Mouse (Mus musculus): ENCODE data around the gene Pramel5. TPM values are rescaled to one million over a fixed set of nuclear protein-coding genes. Genes with fewer than 3 reads are reported as not detected.
"Not testable (repeated sequence)": the region's sequence is repeated elsewhere in the genome, so short reads cannot be mapped to it uniquely, and the experiment has no call there.

Gene Pramel5
- not detected in 2 replicates for polyA plus RNA-seq (2015; fragmentation: Nextera tagmentation; extraction: Ambion mirVana)

DNA sequence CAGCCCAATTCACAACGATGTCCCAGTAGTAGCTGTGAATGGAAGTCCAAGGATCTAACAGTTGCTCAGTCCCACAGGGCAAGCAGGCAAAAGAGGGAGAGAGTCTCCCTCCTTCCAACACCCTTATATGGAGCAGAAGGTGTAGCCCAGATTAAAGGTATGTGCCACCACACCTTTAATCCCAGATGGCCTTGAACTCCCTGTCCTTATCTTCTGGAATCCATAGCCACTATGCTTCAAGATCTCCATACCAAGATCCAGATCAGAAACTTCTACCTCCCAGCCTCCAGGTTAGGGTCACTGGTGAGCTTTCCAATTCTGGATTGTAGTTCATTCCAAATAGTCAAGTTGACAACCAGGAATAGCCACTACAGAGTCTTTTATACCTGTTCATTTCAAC lies at the start of gene Pramel5:
Gene Pramel5, minus strand, starts transcription at position 101 of the 400 bp plus-strand sequence.
- ATAC-seq; H3K9ac ChIP-seq (ENCODE audit: low read depth, low read length); H3K27me3 ChIP-seq (replicated peaks; ENCODE audit: control insufficient read depth, insufficient read depth, low read length); H3K36me3 ChIP-seq (ENCODE audit: control insufficient read depth, insufficient read depth); H3K27ac ChIP-seq (ENCODE audit: low read depth, low read length); H3K4me2 ChIP-seq (replicated peaks; ENCODE audit: low read depth); H3K4me3 ChIP-seq (ENCODE audit: low read depth, low read length); H3K4me1 ChIP-seq (replicated peaks; ENCODE audit: control insufficient read depth, insufficient read depth, low read length); H3K9me3 ChIP-seq (ENCODE audit: control insufficient read depth): not testable (repeated sequence)
- WGBS, result 82% methylated on average over 1 of the region's 1 CpGs

DNA sequence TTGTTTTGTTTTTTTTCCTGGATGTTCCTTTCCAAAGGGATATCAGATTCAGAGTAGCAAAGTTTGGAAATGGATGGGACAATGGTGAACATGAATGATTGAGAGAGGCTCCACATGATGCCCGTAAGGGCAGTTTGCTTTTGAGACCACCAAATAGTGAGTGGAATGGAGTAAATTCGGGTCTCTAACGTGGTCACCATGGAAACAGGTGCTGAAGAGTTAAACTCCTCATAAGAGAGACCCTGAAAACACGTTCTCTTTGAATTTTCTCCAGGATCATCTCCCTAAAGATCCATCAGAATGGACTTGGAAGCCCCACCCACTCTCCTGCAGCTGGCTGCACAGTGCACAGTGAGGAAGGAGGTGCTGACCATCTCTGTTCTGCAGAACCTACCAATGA lies 49.7 kb upstream of the Pramel5 start, which contains the start of gene Gm13128:
Gene Gm13128, plus strand, starts transcription at position 301 of the 400 bp plus-strand sequence.
- H3K4me1 ChIP-seq (replicated peaks; ENCODE audit: control insufficient read depth, insufficient read depth, low read length); H3K36me3 ChIP-seq (ENCODE audit: control insufficient read depth, insufficient read depth); H3K4me3 ChIP-seq (ENCODE audit: low read depth, low read length); H3K9ac ChIP-seq (ENCODE audit: low read depth, low read length); H3K27ac ChIP-seq (ENCODE audit: low read depth, low read length); H3K4me2 ChIP-seq (replicated peaks; ENCODE audit: low read depth); H3K9me3 ChIP-seq (ENCODE audit: control insufficient read depth); H3K27me3 ChIP-seq (replicated peaks; ENCODE audit: control insufficient read depth, insufficient read depth, low read length); ATAC-seq: not testable (repeated sequence)
- WGBS, result 60% methylated on average over 4 of the region's 4 CpGs

DNA sequence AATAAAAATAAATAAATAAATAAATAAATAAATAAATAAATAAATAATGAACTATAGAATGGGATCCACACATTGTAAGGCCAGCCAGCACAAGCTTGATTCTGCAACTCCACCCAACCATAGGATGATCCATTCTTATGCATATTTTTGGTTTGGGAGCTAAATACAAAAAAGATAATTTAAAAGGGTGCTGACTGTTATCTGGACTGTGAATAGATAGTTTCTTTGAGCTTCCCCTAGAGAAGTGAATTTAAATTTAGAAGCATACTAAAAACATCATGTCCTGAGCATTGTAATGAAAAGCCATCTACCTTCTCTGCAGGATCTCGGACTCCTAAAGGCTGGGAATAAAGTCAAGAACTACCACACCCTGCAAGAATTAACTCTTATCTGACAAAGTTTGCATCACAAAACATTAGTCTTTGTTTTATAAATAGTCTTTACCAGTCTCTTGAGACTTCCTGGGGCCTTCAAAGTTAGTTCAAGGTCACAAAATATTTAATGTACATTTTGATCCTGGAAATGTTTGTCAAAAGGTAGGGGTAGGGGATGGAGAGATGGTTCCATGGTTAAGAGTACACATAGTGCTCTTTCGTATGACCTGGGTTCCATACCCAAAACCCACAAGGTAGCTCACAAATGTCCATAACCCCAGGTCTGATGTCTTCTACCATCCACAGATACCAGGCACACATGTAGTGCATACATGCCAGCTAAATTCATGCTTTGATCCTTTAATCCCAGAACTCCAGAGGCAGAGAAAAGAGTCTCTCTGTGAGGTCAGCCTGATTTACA lies 32.6 kb upstream of the Pramel5 start:
- H3K9me3 ChIP-seq (ENCODE audit: control insufficient read depth); H3K36me3 ChIP-seq (ENCODE audit: control insufficient read depth, insufficient read depth); H3K27ac ChIP-seq (ENCODE audit: low read depth, low read length); H3K9ac ChIP-seq (ENCODE audit: low read depth, low read length); H3K4me1 ChIP-seq (replicated peaks; ENCODE audit: control insufficient read depth, insufficient read depth, low read length); H3K4me3 ChIP-seq (ENCODE audit: low read depth, low read length); H3K27me3 ChIP-seq (replicated peaks; ENCODE audit: control insufficient read depth, insufficient read depth, low read length); ATAC-seq; H3K4me2 ChIP-seq (replicated peaks; ENCODE audit: low read depth): not testable (repeated sequence)
- 62% methylated on average over 2 of the region's 2 CpGs for WGBS

DNA sequence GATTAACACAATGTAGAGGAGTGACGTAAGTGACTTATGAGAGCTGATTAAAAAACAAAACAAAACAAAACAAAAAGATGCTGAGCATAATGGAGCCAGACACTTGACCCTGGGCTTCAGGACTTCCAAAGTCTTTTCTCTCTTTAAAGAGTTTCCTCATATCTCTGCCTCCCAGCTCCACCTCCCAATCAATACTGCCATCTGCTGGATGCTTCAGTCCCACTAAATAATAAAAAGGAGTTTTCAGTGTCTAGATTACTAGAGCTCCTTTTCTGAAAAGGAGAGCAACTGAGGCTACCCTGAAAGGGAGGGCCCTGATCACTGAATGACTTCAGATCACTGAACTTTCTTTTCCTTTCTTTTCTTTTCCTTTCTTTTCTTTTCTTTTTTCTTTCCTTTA lies 19.1 kb upstream of the Pramel5 start:
- H3K9ac ChIP-seq (ENCODE audit: low read depth, low read length); H3K27ac ChIP-seq (ENCODE audit: low read depth, low read length); H3K4me1 ChIP-seq (replicated peaks; ENCODE audit: control insufficient read depth, insufficient read depth, low read length); H3K9me3 ChIP-seq (ENCODE audit: control insufficient read depth); H3K27me3 ChIP-seq (replicated peaks; ENCODE audit: control insufficient read depth, insufficient read depth, low read length); ATAC-seq; H3K4me3 ChIP-seq (ENCODE audit: low read depth, low read length); H3K36me3 ChIP-seq (ENCODE audit: control insufficient read depth, insufficient read depth); H3K4me2 ChIP-seq (replicated peaks; ENCODE audit: low read depth): not testable (repeated sequence)
- 49% methylated on average over 1 of the region's 1 CpGs for WGBS
- peak; percentile 36; the same call in 1 of the 2 replicates for TF ChIP-seq CTCF (IDR thresholded peaks at IDR 0.05; ENCODE audit: low read depth)

DNA sequence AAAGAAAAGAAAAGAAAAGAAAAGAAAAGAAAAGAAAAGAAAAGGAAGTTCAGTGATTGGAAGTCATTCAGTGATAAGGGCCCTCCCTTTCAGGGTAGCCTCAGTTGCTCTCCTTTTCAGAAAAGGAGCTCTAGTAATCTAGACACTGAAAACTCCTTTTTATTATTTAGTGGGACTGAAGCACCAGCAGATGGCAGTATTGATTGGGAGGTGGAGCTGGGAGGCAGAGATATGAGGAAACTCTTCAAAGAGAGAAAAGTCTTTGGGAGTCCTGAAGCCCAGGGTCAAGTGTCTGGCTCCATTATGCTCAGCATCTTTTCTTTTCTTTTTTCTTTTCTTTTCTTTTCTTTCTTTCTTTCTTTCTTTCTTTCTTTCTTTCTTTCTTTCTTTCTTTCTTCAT lies 25.5 kb downstream of the Pramel5 start:
- H3K4me3 ChIP-seq (ENCODE audit: low read depth, low read length); H3K36me3 ChIP-seq (ENCODE audit: control insufficient read depth, insufficient read depth); ATAC-seq; H3K27me3 ChIP-seq (replicated peaks; ENCODE audit: control insufficient read depth, insufficient read depth, low read length); H3K4me1 ChIP-seq (replicated peaks; ENCODE audit: control insufficient read depth, insufficient read depth, low read length); H3K9me3 ChIP-seq (ENCODE audit: control insufficient read depth); H3K4me2 ChIP-seq (replicated peaks; ENCODE audit: low read depth); H3K9ac ChIP-seq (ENCODE audit: low read depth, low read length); H3K27ac ChIP-seq (ENCODE audit: low read depth, low read length): not testable (repeated sequence)
- TF ChIP-seq CTCF (IDR thresholded peaks at IDR 0.05; ENCODE audit: low read depth), result peak; percentile 42; the same call in 1 of the 2 replicates

Other genes starting within 250 kb of the Pramel5 start
- gene Pramel4, start 221.4 kb downstream of the Pramel5 start, polyA plus RNA-seq (2015; fragmentation: Nextera tagmentation; extraction: Ambion mirVana), result not detected in 2 replicates
- gene Gm13102, start 174.0 kb downstream of the Pramel5 start, polyA plus RNA-seq (2015; fragmentation: Nextera tagmentation; extraction: Ambion mirVana), result not detected in 2 replicates
- not detected in 2 replicates for gene Oog3, start 117.8 kb downstream of the Pramel5 start, polyA plus RNA-seq (2015; fragmentation: Nextera tagmentation; extraction: Ambion mirVana)
- not detected in 2 replicates for gene Oog2, start 89.8 kb downstream of the Pramel5 start, polyA plus RNA-seq (2015; fragmentation: Nextera tagmentation; extraction: Ambion mirVana)
- not detected in 2 replicates for gene C87977, start 67.2 kb downstream of the Pramel5 start, polyA plus RNA-seq (2015; fragmentation: Nextera tagmentation; extraction: Ambion mirVana)
- not detected in 2 replicates for gene Gm13128, start 49.8 kb upstream of the Pramel5 start, polyA plus RNA-seq (2015; fragmentation: Nextera tagmentation; extraction: Ambion mirVana)
- not detected in 2 replicates for gene Gm13119, start 77.5 kb upstream of the Pramel5 start, polyA plus RNA-seq (2015; fragmentation: Nextera tagmentation; extraction: Ambion mirVana)
- not detected in 2 replicates for gene Pramef20, start 97.4 kb upstream of the Pramel5 start, polyA plus RNA-seq (2015; fragmentation: Nextera tagmentation; extraction: Ambion mirVana)
- gene Pramef12, start 128.0 kb upstream of the Pramel5 start, polyA plus RNA-seq (2015; fragmentation: Nextera tagmentation; extraction: Ambion mirVana), result not detected in 2 replicates
- gene 1700012P22Rik, start 158.3 kb upstream of the Pramel5 start, polyA plus RNA-seq (2015; fragmentation: Nextera tagmentation; extraction: Ambion mirVana), result not detected in 2 replicates
- gene Gm9944, start 172.8 kb upstream of the Pramel5 start, polyA plus RNA-seq (2015; fragmentation: Nextera tagmentation; extraction: Ambion mirVana), result not detected in 2 replicates
- gene Aadacl3, start 183.3 kb upstream of the Pramel5 start, polyA plus RNA-seq (2015; fragmentation: Nextera tagmentation; extraction: Ambion mirVana), result not detected in 2 replicates
- gene 9430007A20Rik, start 239.3 kb upstream of the Pramel5 start, polyA plus RNA-seq (2015; fragmentation: Nextera tagmentation; extraction: Ambion mirVana), result not detected in 2 replicates

Data from intestine, postnatal 0 days (tissue).